Mouse (Mus musculus) urinary bladder, adult 18-20 months (tissue): ENCODE measurements at regions not wholly inside any gene's neighbourhood (a gene's known extent, or its start where the extent isn't known, plus 50 kb on each side); places are given as distances from the start of the nearest gene placed in this dataset.

Experiments
- DNase-seq, 2 experiments: peaks; one replicate each; pipeline ENCODE4 v3.0.0; 2022; ENCODE audit warnings: low spot score in 2 of 2, mixed read lengths in 2 of 2

GRCm38 (mm10) chr3:117038280-117038927, 69.6 kb upstream of the Palmd start:
- no peak for DNase-seq
